Mouse (Mus musculus) kidney, embryonic 14.5 days (tissue): ENCODE results near the gene Art5. TPM values are rescaled to one million over a fixed set of nuclear protein-coding genes. Genes with fewer than 3 reads are reported as not detected.

Experiments used
- polyA plus RNA-seq: library from polyadenylated mRNA; unstranded; fragments of >200 nt; fragmentation: Nextera tagmentation; extraction: Ambion mirVana; gene quantifications from 2 replicates; pipeline ENCODE4 v1.2.1, GENCODE M21; 2014

Gene Art5
- polyA plus RNA-seq, 1 experiment from 2014 or later: 2.1 TPM

Other genes with a start within 250 kb of the Art5 start
- 71.4 and 91.0 TPM in 2 replicates for gene Anapc15, start 245.8 kb downstream of the Art5 start, polyA plus RNA-seq
- 27.3 and 30.4 TPM in 2 replicates for gene Folr1, start 238.7 kb downstream of the Art5 start, polyA plus RNA-seq
- gene Lamtor1, start 203.6 kb downstream of the Art5 start, polyA plus RNA-seq: 135 and 152 TPM in 2 replicates
- gene Tomt, start 203.1 kb downstream of the Art5 start, polyA plus RNA-seq: 0.27 and 0.37 TPM in 2 replicates
- gene Lrrc51, start 175.6 kb downstream of the Art5 start, polyA plus RNA-seq: 10.0 and 14.7 TPM in 2 replicates
- gene Numa1, start 175.4 kb downstream of the Art5 start, polyA plus RNA-seq: 69.6 and 110 TPM in 2 replicates
- gene Il18bp, start 90.8 kb downstream of the Art5 start, polyA plus RNA-seq: 2.5 and 3.9 TPM in 2 replicates
- gene Rnf121, start 44.0 kb downstream of the Art5 start, polyA plus RNA-seq: 22.3 and 28.8 TPM in 2 replicates
- 25.4 and 27.1 TPM in 2 replicates for gene Xndc1, start 44.0 kb downstream of the Art5 start, polyA plus RNA-seq
- gene Xntrpc, start 43.8 kb downstream of the Art5 start, polyA plus RNA-seq: 1.5 and 1.6 TPM in 2 replicates
- gene Trpc2, start 26.4 kb downstream of the Art5 start, polyA plus RNA-seq: not detected in 2 replicates
- 0.88 and 1.2 TPM in 2 replicates for gene Art1, start 7.7 kb downstream of the Art5 start, polyA plus RNA-seq
- gene Chrna10, start 7.3 kb upstream of the Art5 start, polyA plus RNA-seq: not detected in 2 replicates
- 37.5 and 55.4 TPM in 2 replicates for gene Nup98, start 100.7 kb upstream of the Art5 start, polyA plus RNA-seq
- 80.9 and 85.3 TPM in 2 replicates for gene Pgap2, start 100.7 kb upstream of the Art5 start, polyA plus RNA-seq
- gene Rhog, start 146.6 kb upstream of the Art5 start, polyA plus RNA-seq: 47.6 and 62.6 TPM in 2 replicates
- gene Stim1, start 158.3 kb upstream of the Art5 start, polyA plus RNA-seq: 8.1 and 11.6 TPM in 2 replicates